16 mouse cellular contexts compared by ENCODE assay signal in genomic region chr10:44409958-44410357, GRCm38 (mm10).
"Had no signal": no experiment of that assay in that cellular context is flagged by ENCODE, and none has a peak within 500 bp of the region (broad histone marks: within the 10 kb centered on the region; RNA-seq: fewer than 3 reads in every experiment).

No protein-coding gene starts in this region.

- DNase-seq: kidney, adult 18-20 months; kidney, postnatal 10 days; kidney, postnatal 4 days; lung, adult 2 months; lung, postnatal 4 days; right cerebral cortex, postnatal 4 days; spleen, adult 18-20 months; thymus, adult 18-20 months; thymus, postnatal 14 days had no signal

- H3K9me3 ChIP-seq: intestine, embryonic 15.5 days; liver, embryonic 15.5 days; midbrain, embryonic 13.5 days; neural tube, embryonic 12.5 days had no signal

- H3K4me1 ChIP-seq: intestine, embryonic 15.5 days; liver, embryonic 15.5 days; midbrain, embryonic 13.5 days; neural tube, embryonic 12.5 days had no signal

- H3K4me2 ChIP-seq: intestine, embryonic 15.5 days; liver, embryonic 11.5 days; liver, embryonic 15.5 days; midbrain, embryonic 13.5 days; neural tube, embryonic 12.5 days had no signal

- H3K36me3 ChIP-seq: intestine, embryonic 15.5 days; liver, embryonic 15.5 days; midbrain, embryonic 13.5 days; neural tube, embryonic 12.5 days had no signal

- H3K27ac ChIP-seq: intestine, embryonic 15.5 days; layer of hippocampus, adult 2 months; liver, embryonic 15.5 days; midbrain, embryonic 13.5 days; neural tube, embryonic 12.5 days had no signal

- H3K9ac ChIP-seq: intestine, embryonic 15.5 days; liver, embryonic 15.5 days; midbrain, embryonic 13.5 days; neural tube, embryonic 12.5 days had no signal

- H3K27me3 ChIP-seq: intestine, embryonic 15.5 days; liver, embryonic 15.5 days; midbrain, embryonic 13.5 days; neural tube, embryonic 12.5 days had no signal

- H3K4me3 ChIP-seq: intestine, embryonic 15.5 days; layer of hippocampus, adult 2 months; liver, embryonic 15.5 days; midbrain, embryonic 13.5 days; neural tube, embryonic 12.5 days had no signal

- ATAC-seq: lung, postnatal 0 days; midbrain, embryonic 13.5 days had no signal
